Mouse (Mus musculus) lung, postnatal 0 days (tissue): ENCODE data around the gene Slc16a14.

Source experiments
- CTCF ChIP-seq: IDR thresholded peaks from 2 replicates; pipeline ENCODE4 v1.5.1; 2016; ENCODE audit warnings: antibody characterized with exemption, mild to moderate bottlenecking
- EP300 ChIP-seq: IDR thresholded peaks from 2 replicates; pipeline ENCODE4 v1.6.1; 2016; ENCODE audit warnings: antibody characterized with exemption, mild to moderate bottlenecking, control low read depth

- TF ChIP-seq CTCF (peak; percentile 43), EP300 (no peak)
These were observed 49.8 kb downstream of the Slc16a14 start for GRCm38 (mm10) chr1:84885174-84885573.
